Mouse (Mus musculus) heart, adult 11 months (tissue): ENCODE results near the gene Gtf2ird2.
A peak's percentile ranks its signal among the peaks of the same experiment; 100 is the strongest.

Experiments used
- DNase-seq: peaks from one replicate; pipeline ENCODE4 v3.0.0; 2022

Gtf2ird2 gene

DNA sequence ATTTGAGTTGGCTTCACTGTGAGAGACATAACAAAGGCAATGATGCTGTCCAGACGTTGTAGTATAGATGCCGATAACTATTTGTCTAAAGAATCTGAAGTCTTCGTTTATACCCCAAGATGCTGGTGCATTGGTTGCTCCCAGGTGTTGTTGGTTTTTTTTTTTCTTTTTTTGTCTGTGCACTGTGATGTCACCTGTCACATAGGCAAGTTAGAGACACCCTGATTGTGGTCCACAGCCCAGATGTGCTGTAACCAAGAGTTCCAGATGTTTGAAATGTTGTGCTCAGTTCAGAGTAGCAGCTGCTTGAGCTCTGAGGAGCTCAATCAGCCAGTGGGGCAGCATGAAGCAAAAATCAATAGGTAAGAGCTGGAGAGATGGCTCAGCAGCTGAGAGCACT lies 2.2 kb downstream of the Gtf2ird2 start:
- DNase-seq: no peak

DNA sequence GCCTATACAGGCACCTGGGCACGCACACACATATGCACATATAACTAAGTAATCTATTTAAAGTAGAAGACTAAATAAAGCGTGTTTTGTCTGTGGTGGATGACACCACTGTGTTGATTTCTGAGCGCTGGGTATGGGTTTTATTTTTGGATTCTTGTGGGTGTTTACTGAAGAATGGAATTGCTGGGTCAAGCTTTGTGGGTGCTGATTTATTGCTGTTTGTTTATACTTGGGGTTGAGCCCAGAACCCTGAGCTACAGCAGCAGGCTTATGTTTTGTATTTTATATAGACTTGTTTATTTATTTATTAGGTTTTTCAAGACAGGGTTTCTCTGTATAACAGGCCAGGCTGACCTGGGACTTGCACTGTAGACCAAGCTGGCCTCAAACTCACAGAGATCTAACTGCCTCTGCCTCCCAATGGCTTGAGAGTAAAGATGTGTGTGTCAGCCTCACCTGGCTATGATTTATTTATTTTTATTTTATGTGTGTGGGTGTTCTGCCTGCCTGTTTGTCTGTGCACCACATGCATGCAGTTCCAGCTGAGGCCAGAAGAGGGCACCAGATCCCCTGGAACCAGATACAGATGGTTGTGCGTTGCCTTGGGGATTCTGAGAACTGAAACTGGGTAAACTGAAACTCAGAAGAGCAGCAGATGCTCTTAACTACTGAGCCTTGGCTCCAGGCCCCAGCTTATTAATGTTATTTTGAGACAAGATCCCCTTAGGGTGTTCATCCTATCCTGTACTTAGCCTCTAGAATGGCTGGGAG lies 3.3 kb downstream of the Gtf2ird2 start:
- DNase-seq: no peak

GRCm38 (mm10) chr5:134188571-134188970 lies 4.8 kb downstream of the Gtf2ird2 start:
- DNase-seq: no peak

DNA sequence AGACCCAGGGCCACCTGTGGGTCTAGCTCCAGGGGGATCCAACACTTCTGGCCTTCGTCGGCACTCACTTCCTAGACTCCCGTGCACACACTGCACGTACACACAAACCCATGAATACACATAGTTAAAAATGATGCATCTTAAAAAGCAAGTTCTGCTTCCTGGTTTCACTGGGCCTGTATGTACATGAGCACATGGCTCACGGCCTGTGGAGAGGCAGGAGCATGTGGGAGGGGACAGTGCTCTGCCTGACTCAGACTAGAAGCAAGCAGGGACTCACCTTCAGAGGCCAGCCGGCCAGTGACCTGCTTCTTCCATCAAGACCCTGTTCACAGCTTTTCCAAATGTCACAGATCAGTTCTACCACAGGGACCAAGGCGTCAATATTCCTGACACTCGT lies 9.8 kb downstream of the Gtf2ird2 start:
- no peak for DNase-seq

DNA sequence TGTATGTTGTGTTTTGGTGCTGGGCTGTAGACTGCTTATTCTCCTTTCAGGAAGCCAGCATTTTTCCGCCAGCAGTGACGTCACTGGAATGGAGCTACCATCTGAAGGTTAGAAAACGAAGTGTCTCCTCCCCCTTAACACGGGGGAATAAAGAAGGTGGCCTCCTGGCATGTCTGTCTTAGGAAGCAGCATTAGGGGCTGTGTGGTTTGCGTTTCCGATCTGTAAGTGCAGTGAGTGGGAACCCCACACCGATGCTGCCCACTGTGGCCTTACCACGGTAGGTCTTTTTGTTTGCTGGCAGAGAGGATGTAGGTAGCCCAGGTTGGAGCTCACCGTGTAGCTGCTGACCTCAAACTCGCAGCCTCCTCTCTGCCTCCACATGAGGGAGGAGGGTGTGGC lies 22.9 kb downstream of the Gtf2ird2 start:
- no peak for DNase-seq

DNA sequence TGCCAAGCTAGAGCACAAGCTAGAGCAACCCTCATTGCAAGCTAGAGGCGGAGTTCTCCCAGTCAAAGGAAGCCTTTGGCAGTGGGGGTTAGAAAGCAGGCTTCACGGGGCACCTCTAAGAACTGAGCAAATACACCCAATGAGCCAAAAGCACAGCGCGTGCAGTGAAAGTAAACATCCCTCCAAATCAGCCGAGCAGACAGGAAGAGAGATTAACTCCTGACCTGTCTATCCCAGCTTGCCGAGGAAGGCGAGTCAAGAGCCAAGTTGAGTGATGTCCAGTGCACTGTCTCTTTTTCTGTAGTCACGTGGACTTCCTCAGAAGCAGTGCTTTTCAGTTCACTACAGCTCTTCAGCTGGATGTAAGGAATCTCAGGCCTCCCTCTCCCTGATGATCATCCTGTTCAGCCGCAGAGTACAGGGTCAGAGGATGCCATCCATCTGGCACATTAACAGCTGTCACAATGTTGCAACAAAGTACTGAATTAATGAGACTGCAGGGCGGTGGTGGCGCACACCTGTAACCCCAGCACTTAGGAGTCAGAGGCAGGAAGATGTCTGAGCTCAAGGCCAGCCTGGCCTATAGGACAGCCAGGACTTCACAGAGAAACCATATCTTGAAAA lies 26.2 kb downstream of the Gtf2ird2 start:
- DNase-seq: peak; percentile 94

DNA sequence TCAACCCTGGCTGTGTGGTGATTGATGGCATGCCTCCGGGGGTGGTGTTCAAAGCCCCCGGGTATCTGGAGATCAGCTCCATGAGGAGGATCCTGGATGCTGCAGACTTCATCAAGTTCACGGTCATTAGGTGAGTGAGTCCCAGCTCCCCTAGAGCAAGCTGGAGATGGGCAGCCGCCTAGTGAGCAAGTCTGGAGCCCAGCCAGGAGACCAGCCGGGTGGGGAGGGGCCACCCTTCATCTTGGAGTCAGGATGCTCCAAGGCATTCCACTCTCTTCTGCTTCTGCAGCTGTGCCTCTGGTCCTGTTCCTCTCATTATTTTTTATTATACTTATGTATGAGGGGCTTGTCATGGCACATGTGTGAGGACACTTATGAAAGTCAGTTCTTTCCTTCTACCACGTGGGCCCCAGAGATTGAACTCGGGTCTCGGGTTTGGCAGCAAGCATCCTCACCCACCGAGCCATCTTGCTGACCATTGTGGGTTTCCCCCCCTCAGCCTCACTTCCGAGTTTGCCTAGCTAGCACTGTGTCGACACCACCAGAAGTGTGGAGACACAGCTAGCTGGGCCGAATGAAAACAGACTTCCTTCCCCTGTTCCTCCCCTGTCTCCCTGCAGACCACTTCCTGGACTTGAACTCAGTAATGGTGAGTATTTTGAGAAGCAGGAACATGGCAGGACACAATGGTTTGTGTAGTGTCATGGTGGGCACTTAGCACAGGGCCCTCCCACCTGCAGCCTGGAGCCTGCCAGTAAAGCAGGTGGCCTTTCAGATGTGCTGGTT lies 30.4 kb downstream of the Gtf2ird2 start:
- DNase-seq: peak; percentile 92

- no peak for DNase-seq
Measured at GRCm38 (mm10) chr5:134217900-134218299, 34.1 kb downstream of the Gtf2ird2 start.

DNA sequence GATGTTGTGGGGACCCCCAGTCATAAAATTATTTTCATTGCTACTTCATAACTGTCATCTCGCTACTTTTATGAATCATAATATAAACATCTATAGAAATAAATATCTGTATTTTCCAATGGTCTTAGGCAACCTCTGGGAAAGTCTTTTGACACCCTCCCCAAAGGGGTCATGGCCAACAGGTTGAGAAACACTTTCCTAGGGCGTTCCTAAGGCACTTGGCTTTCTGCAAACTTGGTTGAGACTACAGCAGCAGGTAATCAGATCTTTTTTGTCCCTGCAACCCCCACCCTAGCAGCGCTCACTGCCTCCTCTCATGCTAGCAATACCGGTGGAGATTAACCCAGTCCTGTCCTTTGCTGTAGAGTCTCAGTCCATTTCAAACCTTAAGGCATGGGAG lies 37.5 kb downstream of the Gtf2ird2 start:
- no peak for DNase-seq

GRCm38 (mm10) chr5:134221708-134222150 lies 37.9 kb downstream of the Gtf2ird2 start:
- peak; percentile 84 for DNase-seq

- peak; percentile 91 for DNase-seq
Measured at GRCm38 (mm10) chr5:134225110-134225901, 41.5 kb downstream of the Gtf2ird2 start.

GRCm38 (mm10) chr5:134226946-134227345 lies 43.1 kb downstream of the Gtf2ird2 start:
- peak; percentile 91 for DNase-seq

DNA sequence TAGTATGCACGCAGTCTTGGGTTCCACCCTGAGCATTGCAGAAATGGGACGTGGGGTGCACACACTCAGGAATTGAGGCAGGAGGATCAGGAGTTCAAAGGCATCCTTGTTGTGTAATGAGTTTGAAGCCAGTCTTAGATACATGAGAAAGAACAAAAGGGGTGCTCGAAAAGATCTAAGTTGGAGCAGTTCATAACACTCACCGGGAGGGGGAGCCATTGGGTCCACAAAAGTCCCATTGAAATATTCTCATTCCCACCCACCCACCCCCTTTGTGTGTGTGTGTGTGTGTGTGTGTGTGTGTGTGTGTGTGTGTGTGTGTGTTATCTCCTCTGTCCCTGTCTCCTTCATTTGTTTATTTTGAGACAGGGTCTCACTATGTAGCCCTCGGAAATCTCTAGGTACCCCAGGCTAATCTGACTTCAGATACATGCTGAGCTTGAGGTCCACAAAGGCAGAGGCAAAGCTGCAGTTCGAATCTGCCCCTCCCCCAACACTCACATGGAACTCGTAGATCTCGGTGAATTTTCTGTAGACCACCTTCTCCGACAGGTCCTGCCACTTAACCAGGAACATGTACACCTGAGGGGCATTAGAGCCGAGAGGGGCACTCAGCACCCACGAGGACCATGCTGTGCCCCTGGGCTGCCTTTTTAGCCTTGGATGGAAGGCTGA lies 43.9 kb downstream of the Gtf2ird2 start:
- peak; percentile 87 for DNase-seq

- no peak for DNase-seq
Measured at GRCm38 (mm10) chr5:134228249-134228638, 44.4 kb downstream of the Gtf2ird2 start.

- DNase-seq: peak; percentile 97
Measured at GRCm38 (mm10) chr5:134229391-134229790, 45.6 kb downstream of the Gtf2ird2 start, which contains the start of gene Ncf1. TSS of gene Ncf1 (minus strand) at chr5:134229625.

DNA sequence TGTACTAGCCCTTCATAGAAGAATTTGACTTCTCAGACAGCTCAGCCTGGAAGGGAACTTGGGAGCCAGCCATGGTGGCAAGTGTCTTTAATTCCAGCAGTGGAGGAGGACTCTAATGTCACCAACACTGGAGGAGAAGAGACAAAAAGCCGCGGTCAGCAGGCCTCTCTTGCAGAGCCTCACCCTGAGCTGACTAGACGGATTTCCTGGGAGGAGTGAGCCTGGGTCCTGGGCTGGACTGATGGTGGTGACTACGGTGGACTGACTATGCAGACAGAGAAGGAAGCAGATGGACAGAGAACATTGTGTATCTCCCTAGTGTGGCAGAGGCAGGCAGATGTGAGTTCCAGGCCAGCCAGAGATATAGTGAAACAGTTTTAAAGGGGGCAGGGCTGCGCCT lies 47.6 kb downstream of the Gtf2ird2 start:
- peak; percentile 98 for DNase-seq

GRCm38 (mm10) chr5:134232111-134232510 lies 48.3 kb downstream of the Gtf2ird2 start:
- DNase-seq: peak; percentile 93

- DNase-seq: peak; percentile 98
Measured at GRCm38 (mm10) chr5:134232568-134232967, 48.7 kb downstream of the Gtf2ird2 start.

- DNase-seq: peak; percentile 85
Measured at GRCm38 (mm10) chr5:134233244-134233651, 49.4 kb downstream of the Gtf2ird2 start.

DNA sequence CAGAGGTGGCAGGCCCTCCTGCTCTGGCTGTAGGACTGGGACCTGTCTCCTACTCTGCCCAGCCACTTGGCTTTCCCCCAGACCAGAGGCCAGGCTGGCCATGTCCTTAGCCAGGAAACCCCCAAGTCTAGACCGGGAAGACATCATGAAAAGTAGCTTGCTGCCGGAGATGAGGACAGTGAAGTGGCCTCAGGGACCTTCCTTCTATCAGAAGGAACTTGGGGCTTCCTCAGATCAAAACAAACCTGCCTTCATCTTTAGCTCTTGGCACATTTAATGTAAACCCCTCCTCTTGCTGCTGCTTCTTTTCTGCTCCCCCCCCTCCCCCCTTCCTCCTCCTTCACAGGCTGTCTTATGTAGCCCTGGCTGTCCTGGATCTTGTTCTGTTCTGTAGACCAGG lies 50.4 kb downstream of the Gtf2ird2 start:
- peak; percentile 87 for DNase-seq

- no peak for DNase-seq
Measured at GRCm38 (mm10) chr5:134235111-134235510, 51.3 kb downstream of the Gtf2ird2 start.

DNA sequence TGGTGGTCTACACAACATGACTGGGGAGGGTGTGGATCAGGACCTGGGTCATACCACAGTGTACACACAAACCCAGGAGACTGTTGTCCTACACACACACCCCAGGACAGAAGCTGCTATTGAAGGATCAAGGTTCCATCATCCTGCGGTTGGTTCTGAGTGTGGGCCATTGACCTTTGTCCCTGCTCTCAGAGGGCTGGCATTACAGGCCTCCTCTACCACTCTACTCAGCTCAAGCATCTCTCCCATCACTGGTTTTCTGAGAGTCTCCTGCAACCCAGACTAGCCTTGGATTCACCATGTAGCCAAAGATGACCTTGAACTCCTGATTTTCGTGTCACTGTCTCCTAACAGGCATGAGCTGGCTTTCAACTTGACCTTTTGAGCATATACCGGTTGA lies 52.4 kb downstream of the Gtf2ird2 start:
- DNase-seq: no peak
